Mouse (Mus musculus): ENCODE results near the gene Bbof1.

GRCm38 (mm10) chr12:84478937-84479336 is 70.1 kb downstream of the Bbof1 start:
- TF ChIP-seq POLR2A (IDR thresholded peaks at IDR 0.05; ENCODE audit: borderline replicate concordance, insufficient read depth, low read length) (no peak), CTCF (IDR thresholded peaks at IDR 0.05; ENCODE audit: borderline replicate concordance, insufficient read depth, low read depth, low read length) (no peak)

Data from cerebellum, adult 2 months (tissue).